Mouse (Mus musculus): ENCODE data around the gene P4ha1.

DNA sequence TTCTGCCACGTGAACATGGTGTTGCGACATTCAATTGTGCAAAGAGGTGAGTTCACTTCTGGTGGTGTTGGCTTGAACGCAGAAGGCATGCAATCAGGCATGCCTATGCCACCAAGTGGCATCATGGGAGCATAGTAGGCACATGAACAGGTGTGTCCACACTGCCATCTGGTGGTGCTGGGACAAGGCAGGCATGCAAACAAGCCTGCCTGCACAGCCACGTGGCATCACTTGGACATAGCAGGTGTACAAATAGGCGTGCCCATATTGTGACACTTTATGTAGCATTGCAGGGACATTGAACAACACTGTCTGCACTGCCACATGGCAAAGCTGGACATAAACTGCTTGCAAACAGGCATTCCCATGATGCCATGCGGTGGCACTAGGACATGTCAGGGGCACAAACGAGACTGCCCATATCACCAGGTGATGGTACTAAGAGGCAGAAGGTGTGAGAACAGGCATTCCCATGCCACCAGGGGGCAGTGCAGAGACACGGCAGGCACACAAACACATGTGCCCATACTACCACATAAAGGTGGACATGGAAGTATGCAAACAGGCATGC lies 27.8 kb upstream of the P4ha1 start:
- TF ChIP-seq FLI1 (IDR thresholded peaks at IDR 0.05; ENCODE audit: low read length): no peak
- no peak for TF ChIP-seq GATA1 (IDR thresholded peaks at IDR 0.05; ENCODE audit: borderline replicate concordance, low read length)
